ENCODE assay signal across 11 mouse cellular contexts in genomic region chr2:174848981-174849681, GRCm38 (mm10).
DNase-seq lines count a peak whose midpoint lies in the region; ATAC-seq and TF ChIP-seq lines count a peak whose summit lies in the region.
"Had no signal": no experiment of that assay in that cellular context is flagged by ENCODE, and none has a peak within 500 bp of the region (broad histone marks: within the 10 kb centered on the region; RNA-seq: fewer than 3 reads in every experiment).

No protein-coding gene starts in this region.

- H3K27me3 ChIP-seq in heart, embryonic 10.5 days (ENCODE audit: insufficient read depth, poor library complexity, severe bottlenecking) = no peaks in the 10 kb centered on the region
- no peaks in the 10 kb centered on the region for H3K27me3 ChIP-seq in embryonic facial prominence, embryonic 13.5 days
- no peaks in the 10 kb centered on the region for H3K27me3 ChIP-seq in hindbrain, postnatal 0 days (ENCODE audit: insufficient read depth, low read length)
- H3K27me3 ChIP-seq in midbrain, postnatal 0 days (ENCODE audit: insufficient read depth, low read length) = no peaks in the 10 kb centered on the region

- H3K4me2 ChIP-seq in embryonic facial prominence, embryonic 13.5 days = peak overlapping the region; percentile 11; the same call in 1 of the 2 replicates
- no peak overlapping the region for H3K4me2 ChIP-seq in hindbrain, postnatal 0 days (ENCODE audit: low read depth, low read length)
- no peak overlapping the region for H3K4me2 ChIP-seq in midbrain, postnatal 0 days (ENCODE audit: low read depth, low read length, poor library complexity, severe bottlenecking)

- ATAC-seq in embryonic facial prominence, embryonic 13.5 days (ENCODE audit: insufficient number of reproducible peaks, insufficient read depth, low FRiP score, low TSS enrichment, low read depth) = peak; percentile 69; the same call in 1 of the 2 replicates
- peak; percentile 57 for ATAC-seq in hindbrain, postnatal 0 days
- ATAC-seq in midbrain, postnatal 0 days (ENCODE audit: low FRiP score) = peak; percentile 61

- no peaks in the 10 kb centered on the region for H3K36me3 ChIP-seq in heart, embryonic 10.5 days
- no peaks in the 10 kb centered on the region for H3K36me3 ChIP-seq in embryonic facial prominence, embryonic 13.5 days
- no peaks in the 10 kb centered on the region for H3K36me3 ChIP-seq in hindbrain, postnatal 0 days (ENCODE audit: insufficient read depth, low read length)
- no peaks in the 10 kb centered on the region for H3K36me3 ChIP-seq in midbrain, postnatal 0 days (ENCODE audit: insufficient read depth, low read length)

- no peak for DNase-seq in heart, embryonic 10.5 days (ENCODE audit: low spot score)
- DNase-seq in heart, postnatal 4 days = no peak
- peak; percentile 58 for DNase-seq in hindbrain, postnatal 0 days (ENCODE audit: low spot score)
- DNase-seq in midbrain, postnatal 0 days (ENCODE audit: low spot score) = peak; percentile 51
- DNase-seq in adrenal gland, postnatal 4 days (ENCODE audit: low spot score in 2 of 2) = no peak
- no peak for DNase-seq in spleen, adult 18-20 months
- no peak for DNase-seq in right cerebral cortex, adult 2 months (ENCODE audit: low spot score in 2 of 2)
- DNase-seq: gastrocnemius, adult 2 months; layer of hippocampus, postnatal 36 days; lung, adult 18-20 months had no signal

- 60% methylated on average over 16 of the region's 16 CpGs for WGBS in heart, embryonic 10.5 days
- 38% methylated on average over 16 of the region's 16 CpGs for WGBS in embryonic facial prominence, embryonic 13.5 days
- WGBS in hindbrain, postnatal 0 days = 45% methylated on average over 16 of the region's 16 CpGs
- 47% methylated on average over 16 of the region's 16 CpGs for WGBS in midbrain, postnatal 0 days

- peak overlapping the region; percentile 36; the same call in 1 of the 2 replicates for H3K9ac ChIP-seq in embryonic facial prominence, embryonic 13.5 days
- no peak overlapping the region for H3K9ac ChIP-seq in hindbrain, postnatal 0 days (replicated peaks; ENCODE audit: low read length)
- H3K9ac ChIP-seq in midbrain, postnatal 0 days (replicated peaks; ENCODE audit: low read length, poor library complexity, severe bottlenecking) = no peak overlapping the region

- peak overlapping the region; percentile 10 for H3K27ac ChIP-seq in heart, embryonic 10.5 days
- peak overlapping the region; percentile 79 for H3K27ac ChIP-seq in embryonic facial prominence, embryonic 13.5 days
- H3K27ac ChIP-seq in hindbrain, postnatal 0 days = peak overlapping the region; percentile 64; the same call in 1 of the 2 replicates
- H3K27ac ChIP-seq in midbrain, postnatal 0 days (ENCODE audit: low read depth, low read length) = peak overlapping the region; percentile 47
- H3K27ac ChIP-seq: gastrocnemius, adult 2 months had no signal

- no peak overlapping the region for H3K4me3 ChIP-seq in heart, embryonic 10.5 days
- no peak overlapping the region for H3K4me3 ChIP-seq in embryonic facial prominence, embryonic 13.5 days
- H3K4me3 ChIP-seq in hindbrain, postnatal 0 days (ENCODE audit: low read length) = no peak overlapping the region
- H3K4me3 ChIP-seq in midbrain, postnatal 0 days (ENCODE audit: low read depth, low read length) = no peak overlapping the region
- H3K4me3 ChIP-seq: gastrocnemius, adult 2 months had no signal

- H3K4me1 ChIP-seq in heart, embryonic 10.5 days = 0 out of 2 replicates have a peak, but pooled peaks cover 11% of the 10 kb centered on the region
- peaks cover 35% of the 10 kb centered on the region for H3K4me1 ChIP-seq in embryonic facial prominence, embryonic 13.5 days
- peaks cover 7% of the 10 kb centered on the region; the same call in 1 of the 2 replicates for H3K4me1 ChIP-seq in hindbrain, postnatal 0 days (ENCODE audit: insufficient read depth, low read length)
- 0 out of 2 replicates have a peak, but pooled peaks cover 2% of the 10 kb centered on the region for H3K4me1 ChIP-seq in midbrain, postnatal 0 days (ENCODE audit: insufficient read depth, low read length)

- TF ChIP-seq CTCF in hindbrain, postnatal 0 days (IDR thresholded peaks at IDR 0.05; ENCODE audit: low read depth) = no peak
- no peak for TF ChIP-seq CTCF in midbrain, postnatal 0 days (IDR thresholded peaks at IDR 0.05)

- no peaks in the 10 kb centered on the region for H3K9me3 ChIP-seq in heart, embryonic 10.5 days
- H3K9me3 ChIP-seq in embryonic facial prominence, embryonic 13.5 days = no peaks in the 10 kb centered on the region
- H3K9me3 ChIP-seq in hindbrain, postnatal 0 days (ENCODE audit: low read length) = no peaks in the 10 kb centered on the region
- no peaks in the 10 kb centered on the region for H3K9me3 ChIP-seq in midbrain, postnatal 0 days (ENCODE audit: low read length)

Comparison
In these comparisons a context has a peak if more than half of its experiments do, and no peak if none do; other contexts are left out.
1. DNase-seq: peak in hindbrain, postnatal 0 days (single experiment) and midbrain, postnatal 0 days (single experiment); none in heart, embryonic 10.5 days (single experiment), heart, postnatal 4 days (single experiment), adrenal gland, postnatal 4 days (0 of 2), spleen, adult 18-20 months (0 of 2) and right cerebral cortex, adult 2 months (0 of 2).
2. H3K27ac ChIP-seq: peak in every context shown above with its lines; median percentile 79 in embryonic facial prominence, embryonic 13.5 days; 64 in hindbrain, postnatal 0 days; 47 in midbrain, postnatal 0 days; 10 in heart, embryonic 10.5 days.
3. Peak in every context shown above with its lines, with median percentiles within 50 percentile points of each other: ATAC-seq.